Mouse (Mus musculus) ZHBTc4 (cell line): ENCODE measurements around the gene Dnah6.

ENCODE experiments used
- DNase-seq: peaks from one replicate; pipeline ENCODE4 v3.0.0-alpha.2; 2011; ENCODE audit warnings: low read depth, low spot score

Gene Dnah6

DNA sequence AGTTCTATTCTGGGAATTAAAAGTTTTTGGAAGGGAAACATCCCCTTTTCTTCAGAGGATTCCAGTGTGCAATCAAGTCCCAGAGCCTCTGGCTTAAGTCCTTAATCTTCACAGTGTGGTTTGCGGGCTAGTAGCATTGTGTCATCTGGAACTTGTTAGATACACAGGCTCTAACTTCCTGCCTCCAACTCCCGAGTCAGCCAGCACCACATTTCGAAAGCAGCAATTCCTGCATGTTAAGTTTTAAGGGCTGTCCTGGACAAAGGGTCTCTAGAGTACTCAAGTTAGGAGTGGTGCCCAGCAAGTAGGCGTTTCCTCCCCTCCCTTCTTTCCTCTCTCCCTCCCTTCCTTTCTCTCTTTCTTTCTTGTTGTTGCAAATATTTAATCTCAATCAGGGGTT is 7.0 kb upstream of the Dnah6 start:
- no peak for DNase-seq

DNA sequence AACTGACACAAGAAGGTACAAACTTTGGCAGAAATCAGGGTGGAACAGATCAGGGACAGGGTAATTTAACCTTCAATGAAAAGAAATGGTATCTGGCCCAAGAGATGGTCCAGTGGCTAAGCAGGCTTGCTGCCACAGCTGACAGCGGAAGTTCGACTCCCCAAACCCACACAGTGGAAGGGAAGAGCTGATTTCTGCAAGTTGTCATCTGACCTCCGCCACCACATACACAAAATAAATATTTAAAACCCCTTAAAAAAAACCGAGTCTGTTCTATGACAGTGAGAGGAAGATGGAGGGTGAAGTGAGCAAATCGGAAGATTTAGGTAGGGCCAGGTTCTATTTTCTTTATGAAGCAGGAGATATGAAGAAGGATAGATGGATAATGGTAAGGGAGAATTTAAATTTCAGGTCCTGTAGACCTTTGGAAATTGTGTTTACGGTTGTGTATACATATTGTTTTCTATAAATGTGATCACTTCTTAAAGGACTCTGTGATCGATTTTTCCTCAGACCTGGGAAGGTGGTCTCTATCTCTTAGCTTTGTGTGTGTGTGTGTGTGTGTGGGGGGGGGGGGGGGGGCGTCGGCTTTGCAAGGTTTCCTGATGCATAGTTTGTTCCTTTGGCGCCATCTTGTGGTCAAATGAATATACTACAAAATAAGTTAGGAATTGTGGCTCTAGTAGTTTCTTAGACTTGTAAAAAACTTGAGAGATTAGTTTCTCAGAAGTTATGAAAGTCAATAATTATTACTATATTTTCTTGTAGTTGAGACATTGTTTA is 6.1 kb upstream of the Dnah6 start:
- peak; percentile 63 for DNase-seq

DNA sequence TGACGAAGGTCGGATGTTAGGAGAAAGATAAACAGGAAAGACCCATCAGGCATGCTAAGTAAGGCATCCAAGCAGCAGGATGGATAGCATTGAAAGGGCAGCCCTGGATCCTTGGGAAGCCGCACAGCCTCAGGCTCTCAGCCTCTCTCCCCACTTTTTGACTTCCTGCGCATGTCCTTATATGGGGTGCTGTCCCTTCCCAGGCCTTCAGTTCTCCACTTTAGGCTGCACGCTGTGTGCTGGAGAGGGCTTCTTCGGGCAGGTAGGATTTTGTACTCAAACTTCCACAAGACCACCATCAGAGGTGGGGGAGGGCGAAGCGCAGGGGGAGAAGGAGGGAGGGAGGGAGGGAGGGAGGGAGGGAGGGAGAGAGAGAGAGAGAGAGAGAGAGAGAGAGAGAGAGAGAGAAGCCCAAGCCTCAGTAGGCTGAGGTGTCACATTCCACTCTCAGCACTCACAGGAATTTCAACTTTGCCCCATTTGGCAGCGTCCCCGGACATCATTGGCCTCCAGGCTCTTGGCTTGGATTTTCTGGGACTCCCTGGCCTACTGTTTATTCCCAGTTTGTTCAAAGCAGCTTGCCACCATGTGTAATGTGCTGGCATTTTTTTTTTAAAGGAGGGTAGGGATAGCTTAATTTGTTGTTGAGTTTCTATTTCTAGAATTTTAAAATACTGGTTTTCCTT is 1.5 kb upstream of the Dnah6 start:
- peak; percentile 53 for DNase-seq

DNA sequence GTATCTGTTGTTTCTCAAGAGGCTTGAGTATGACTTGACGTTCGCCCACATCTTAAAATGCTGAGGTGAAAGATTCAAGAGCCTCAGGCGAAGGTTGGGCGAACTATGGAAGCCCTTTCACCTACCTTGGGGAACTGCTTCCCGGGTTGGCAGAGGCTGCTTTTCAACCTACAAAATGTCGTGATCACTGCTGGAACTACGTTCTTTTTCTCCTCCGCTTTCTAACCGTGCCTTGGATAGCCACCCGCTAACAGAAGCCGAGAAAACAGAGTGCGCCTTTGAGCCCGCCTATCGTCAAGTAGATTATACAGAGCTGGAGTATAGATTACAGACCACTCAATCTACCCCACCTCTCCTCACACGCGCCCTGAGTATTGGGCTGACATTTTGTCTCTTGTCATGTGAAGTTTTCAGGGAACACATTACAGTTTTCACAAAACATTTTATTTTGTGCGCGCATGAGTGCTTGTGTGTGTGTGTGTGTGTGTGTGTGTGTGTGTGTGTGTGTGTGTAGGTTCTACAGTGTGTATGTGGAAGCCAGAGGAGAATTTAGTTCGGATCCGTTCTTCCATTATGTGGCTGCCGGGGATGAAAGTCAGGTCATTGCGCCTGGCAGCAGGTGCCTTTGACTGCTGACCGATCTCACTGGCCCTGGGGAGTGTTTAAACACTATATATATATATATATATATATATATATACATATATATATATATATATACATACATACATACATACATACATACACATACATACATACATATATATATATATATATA is 696 bp upstream of the Dnah6 start:
- DNase-seq: no peak

DNA sequence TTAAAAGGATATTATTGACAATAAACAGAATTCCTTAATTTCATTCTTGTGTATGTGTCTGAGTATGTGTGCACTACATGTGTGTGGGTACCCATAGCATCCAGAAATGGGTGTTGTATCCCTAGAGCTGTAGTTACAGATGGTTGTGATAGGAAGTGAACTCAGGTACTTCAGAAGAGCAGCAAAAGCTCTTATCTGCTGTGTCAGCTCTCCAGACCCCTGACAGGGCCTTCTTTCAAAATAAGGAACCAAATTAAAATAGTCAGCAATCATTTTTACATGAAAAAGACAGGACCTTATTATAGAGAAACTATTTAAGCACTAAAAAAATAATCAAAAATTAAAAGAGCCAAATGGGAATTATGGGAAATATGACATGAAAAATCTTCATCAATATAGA is 9.8 kb downstream of the Dnah6 start:
- DNase-seq: no peak

DNA sequence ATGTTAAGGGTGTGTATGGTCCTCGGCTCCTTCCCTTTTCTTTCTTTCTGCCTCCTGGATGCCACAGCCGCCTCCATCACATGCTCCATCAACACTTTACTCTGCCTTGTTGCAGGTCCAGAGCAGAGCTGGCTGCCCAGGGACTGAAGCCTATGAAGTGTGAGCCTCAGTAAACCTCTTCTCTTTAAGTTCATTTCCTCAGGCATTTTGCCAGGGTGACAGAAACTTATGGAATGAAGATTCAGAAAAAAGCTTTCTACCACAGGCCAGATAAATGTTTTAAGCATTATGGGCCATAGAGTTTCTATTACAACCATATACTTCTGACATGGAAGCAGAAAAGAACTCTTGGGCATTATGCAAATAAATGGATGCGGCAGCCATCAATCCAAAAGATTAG is 10.4 kb downstream of the Dnah6 start:
- DNase-seq: no peak

DNA sequence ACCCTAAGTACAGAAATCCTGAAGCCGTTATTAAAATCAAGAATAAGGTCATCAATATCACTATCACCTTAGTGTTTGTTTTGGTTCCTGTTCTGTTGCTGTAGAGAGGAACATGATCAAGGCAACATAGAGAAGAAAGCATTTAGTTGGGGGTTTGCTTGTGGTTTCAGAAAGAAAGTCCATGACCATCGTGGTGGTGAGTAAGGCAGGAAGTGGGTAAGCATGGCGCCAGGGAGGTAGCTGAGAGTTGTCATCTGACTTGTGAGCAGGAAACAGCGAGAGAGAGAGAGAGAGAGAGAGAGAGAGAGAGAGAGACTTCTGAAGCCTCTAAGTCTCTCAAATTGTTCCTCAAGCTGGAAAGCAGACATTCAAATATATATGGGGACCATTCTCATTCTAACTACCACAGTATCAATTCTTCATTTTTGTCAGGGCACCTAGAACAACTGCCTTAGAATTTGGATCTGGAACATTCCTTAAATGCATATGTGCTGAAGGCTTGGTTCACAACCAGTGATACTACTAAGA is 10.9 kb downstream of the Dnah6 start:
- no peak for DNase-seq

DNA sequence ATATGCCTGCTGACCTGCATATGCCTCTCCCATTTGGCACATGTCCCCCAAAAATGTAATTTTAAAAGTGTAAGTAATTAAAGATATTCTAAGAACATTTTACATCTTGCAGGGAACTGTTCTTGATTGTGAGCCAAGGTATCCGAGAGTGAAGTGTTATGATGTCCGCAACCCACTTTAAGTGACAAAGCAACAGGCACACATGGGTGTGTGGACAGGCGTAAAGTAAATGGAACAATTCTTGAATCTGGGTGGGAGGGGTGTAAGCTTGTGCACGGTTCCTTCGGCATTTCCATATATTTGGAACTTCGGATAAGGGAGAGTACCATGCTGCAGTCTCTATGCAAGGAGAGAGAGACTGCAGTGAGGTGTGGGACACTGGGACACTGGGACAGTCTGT is 11.9 kb downstream of the Dnah6 start:
- DNase-seq: no peak

DNA sequence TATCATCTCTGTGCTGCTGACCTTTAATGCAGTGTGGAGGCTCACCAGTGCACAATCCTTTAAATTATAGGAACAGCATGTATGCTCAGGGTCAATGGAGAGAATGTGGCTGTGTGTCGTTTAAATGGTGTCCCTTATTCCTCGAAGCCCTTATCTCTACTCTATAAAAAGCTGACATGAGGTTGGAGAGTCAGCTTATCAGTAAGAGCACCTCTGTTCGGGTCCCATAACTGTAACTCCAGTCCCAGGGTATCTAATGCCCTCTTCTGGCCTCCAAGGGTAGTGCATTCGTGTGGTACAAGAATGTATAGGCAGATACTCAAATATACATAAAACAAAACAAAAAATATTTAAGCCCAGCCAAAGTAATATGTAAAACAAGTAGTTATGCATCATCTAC is 16.5 kb downstream of the Dnah6 start:
- DNase-seq: no peak

DNA sequence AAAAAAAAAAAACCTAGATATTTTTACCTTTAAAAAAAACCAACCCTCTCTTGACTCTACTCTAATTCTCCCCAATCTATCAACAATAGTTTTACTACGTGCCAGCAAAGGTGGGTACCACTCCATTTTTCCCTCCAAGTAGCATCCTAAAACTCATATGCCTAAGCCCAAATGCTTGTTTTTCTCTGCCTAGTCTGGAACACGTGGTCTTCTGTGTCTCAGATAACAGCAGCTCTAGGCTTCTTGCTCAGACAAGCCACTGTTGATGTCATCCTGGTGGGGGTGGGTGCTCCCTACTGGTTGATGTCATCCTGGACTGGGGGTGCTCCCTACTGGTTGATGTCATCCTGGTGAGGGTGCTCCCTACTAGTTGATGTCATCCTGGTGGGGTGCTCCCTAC is 17.7 kb downstream of the Dnah6 start:
- no peak for DNase-seq

DNA sequence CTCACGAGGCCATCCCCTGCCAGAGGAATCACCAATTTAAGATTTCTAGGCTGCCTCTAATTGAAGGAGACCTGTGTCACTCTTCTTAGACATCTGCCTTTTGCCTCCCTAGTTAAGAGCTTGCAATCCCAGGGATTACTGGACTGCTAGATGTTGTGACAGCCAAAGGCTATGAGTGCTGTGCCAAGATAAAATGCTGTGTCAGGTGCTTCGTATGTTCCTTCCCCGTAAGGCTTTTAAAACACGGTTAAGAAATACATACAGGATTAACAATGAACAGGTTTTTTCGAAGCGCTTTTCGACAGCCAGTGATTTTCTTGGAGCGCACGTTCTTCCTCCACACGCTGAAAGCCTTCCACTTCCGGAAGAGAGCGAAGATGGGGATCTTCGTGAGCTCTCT is 26.2 kb downstream of the Dnah6 start:
- no peak for DNase-seq

DNA sequence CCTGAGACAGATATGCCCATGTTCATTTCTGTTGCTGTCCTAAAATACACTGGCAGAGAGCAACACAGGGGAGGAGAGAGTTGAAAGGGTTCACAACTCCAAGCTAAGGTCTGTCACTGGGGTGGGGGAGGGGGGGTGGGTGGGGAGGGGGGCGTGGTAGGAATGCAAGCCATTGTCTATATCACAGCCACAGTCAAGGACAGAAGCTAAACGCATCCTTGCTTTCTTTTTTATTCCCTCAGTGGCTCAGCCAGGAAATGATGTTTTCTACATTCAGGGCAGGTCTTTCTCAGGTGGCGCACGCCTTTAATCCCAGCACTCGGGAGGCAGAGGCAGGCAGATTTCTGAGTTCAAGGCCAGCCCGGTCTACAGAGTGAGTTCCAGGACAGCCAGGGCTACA is 30.7 kb downstream of the Dnah6 start:
- peak; percentile 48 for DNase-seq

DNA sequence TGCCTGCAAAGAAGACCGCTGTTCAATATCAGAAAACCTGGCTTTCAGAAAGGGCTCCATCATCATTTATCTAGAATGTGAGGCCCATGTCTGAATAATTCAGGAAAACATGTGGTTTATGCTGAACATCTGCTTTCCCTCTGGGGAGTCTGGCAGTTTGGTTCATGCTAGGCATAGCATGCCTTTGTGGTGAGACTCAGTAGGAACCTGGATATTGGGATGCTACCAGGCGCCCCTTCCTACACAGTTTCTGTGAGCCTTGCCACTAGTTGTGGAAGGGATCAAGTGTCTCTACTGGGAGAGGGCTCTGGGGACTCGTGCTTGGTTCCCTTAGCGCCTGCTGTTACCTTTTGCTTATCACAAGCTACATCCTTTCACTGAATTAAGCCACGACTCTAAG is 37.2 kb downstream of the Dnah6 start:
- no peak for DNase-seq

DNA sequence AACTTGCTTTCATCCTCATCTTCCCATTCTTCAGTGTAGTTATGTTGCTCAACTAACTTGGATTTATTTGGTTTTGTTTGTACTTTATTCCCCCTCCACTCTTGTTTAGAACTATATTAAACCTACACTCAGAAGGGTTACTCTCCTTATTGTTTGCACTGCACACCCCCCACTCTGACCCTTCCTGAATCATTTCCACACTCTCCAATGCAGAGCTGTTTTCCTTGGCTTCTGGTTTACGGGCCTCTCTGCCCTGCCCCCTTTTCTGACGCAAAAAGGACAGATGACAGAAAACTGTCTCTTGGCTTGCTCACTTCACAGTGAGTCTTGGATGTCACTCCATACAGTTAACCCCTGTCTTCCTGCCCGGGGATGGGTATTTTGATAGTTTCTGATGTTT is 38.5 kb downstream of the Dnah6 start:
- no peak for DNase-seq

DNA sequence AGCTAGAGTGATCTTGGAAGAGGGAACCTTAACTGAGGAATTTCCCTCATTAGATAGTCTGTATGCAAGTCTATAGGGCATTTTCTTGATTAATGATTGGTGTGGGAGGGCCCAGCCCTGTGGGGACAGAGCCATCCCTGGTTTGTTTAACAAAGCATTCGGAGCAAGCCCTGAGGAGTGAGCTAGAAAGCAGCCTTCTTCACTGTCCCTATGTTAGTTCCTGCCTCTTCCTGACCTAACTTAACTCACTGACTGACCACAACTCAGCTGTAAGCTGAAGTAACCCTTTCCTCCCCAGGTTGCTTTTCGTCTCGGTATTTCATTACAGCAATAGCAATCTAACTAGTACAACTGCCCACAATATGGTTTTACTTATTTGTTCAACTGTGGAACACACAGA is 39.0 kb downstream of the Dnah6 start:
- DNase-seq: no peak

DNA sequence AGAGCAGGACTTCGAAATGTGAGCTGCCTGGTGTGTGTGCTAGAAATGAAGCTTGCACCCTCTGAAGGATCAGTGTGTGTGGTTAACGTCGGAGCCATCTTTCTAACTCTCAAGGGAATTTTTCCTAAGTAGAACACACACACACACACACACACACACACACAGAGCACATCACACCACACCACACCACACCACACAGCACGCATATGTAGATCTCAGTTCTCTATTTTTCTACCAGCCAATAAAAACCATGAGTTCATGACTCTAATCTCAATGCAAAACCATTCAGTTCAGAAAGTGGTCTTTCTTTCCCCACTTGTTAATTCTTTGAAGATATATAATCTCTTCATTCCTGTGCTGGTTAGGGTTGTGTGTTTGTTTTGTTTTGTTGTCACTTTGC is 39.4 kb downstream of the Dnah6 start:
- no peak for DNase-seq

DNA sequence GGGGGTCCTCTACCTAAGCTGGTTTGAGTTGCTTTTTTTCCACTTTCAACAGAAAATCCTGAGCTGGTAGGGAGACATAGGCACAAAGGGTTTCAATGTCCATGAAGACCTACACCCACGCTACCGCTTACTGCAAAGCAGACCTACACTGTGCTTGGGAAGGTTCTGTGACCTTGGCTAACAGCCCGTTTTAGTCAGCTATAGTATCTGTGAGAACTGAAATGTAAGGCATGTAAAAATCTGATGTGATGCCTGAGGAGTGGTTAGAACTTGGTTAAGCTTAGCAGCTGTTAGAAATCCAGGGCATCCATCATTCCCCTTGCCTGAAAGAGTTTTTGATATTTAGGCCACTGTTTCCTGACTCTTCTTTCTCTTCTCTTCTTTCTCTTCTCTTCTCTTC is 46.3 kb downstream of the Dnah6 start:
- no peak for DNase-seq

DNA sequence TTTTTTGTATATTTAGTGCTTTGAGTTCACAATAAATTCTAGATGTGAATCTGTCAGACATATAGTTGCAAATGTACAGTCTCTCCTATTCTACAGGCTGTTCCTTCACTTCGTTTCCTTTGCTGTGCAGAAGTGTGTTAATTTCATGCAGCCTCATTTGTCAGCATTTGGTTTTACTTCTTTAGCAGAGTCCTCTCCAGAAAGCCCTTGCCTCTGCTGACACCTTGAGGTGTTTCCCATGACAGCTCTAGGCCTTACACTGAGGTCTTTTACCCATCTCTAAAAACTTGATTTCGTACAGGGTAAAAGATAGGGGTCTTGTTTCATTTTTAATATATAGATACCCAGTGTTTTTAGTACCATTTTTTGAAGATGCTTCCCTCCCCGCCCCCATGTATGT is 54.2 kb downstream of the Dnah6 start:
- DNase-seq: no peak

DNA sequence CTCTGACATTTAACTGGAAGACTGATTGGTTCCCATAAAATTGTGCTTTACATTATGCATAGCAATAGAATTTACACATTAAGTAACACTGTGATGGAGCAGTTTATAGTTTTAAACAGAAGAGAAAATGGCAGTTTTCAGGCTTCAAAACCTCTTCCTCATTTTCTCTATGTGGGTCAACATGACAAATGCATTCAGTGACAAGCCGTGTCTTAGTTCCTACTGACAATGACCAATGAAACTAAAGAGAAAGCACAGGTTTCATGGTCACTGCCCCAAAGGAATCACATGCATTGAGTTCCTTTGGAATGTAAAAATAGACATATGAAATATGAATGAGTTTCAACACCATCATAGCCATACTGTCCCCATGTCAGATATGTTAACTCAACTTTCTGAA is 58.5 kb downstream of the Dnah6 start:
- no peak for DNase-seq

DNA sequence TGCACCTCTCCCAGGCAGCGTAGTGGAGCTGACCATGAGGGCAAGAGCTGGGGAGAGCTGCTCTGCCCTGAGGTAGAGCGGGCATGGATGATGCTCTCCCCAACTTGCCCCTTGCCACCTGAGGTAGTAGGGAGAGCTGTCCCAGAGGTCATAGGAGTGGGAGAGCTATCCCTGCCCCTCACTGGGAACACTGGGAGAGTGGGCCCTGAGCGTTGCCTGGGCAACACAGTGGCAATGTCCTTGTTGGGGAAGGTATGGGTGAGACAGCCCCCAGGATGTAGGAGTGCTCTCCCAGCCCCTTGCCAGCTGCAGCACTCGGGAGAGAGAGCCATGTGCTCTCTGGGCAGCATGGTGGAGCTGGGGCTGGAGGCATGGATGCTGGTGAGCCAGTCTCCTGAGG is 60.1 kb downstream of the Dnah6 start:
- DNase-seq: no peak

DNA sequence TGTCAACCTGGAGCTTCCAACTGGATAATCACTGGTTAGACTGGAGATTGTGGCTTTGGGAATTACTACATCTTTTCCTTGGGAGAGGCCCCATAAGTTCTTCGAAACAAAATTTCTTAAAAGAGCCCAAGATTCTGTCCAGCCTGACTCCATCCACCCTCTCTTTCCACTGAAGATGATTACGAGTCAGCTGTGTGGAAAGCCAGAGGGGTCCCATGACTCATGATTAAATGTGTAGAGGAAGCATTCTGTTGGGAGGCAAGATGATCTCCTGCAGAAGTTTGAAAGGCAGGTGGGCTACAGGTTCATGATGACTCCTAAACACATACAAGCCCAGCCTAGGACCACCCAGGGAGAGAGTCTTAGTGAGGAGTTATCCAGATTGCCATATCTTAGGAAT is 66.0 kb downstream of the Dnah6 start:
- DNase-seq: no peak

DNA sequence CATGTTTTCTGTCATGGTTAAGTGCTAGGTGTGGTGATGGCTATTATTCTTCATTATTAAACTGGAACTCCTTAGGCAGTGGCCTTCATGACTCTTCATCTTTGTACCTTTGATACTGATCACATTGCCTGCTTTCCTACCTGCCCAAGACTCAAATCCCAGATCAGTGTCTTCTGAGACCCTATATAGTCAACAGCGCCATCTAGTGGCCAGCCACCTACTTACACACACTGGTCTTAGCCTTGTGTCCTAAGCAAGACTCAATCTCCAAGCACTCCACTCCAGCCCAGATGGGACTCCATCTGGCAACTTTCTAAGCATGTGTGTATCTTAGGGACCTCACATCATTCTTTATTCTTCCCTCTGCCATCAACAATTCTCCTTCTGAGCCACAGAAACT is 67.8 kb downstream of the Dnah6 start:
- peak; percentile 89 for DNase-seq

DNA sequence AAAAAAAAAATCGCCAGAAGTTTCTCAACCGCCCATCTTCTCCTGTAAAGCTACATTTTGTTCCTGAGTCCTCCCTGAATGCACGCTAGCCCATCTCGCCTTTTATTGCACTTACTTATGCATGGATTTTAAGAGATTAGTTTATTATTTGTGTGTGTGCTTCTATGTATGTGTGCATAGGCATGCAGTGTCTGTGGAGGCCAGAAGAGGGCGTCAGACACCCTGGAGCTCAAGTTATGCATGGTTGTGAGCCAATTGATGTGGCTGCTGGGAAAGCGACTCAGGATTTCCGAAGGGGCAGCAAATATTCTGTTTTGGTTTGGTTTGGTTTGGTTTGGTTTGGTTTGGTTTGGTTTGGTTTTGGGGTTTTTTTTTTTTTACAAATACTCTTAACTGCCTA is 78.0 kb downstream of the Dnah6 start:
- DNase-seq: peak; percentile 43
